Mouse (Mus musculus) lung, adult 2 months (tissue): Measurements from ENCODE around the gene Cpt1c.

ENCODE experiments used
- CTCF ChIP-seq: fragments of 200-500 bp; IDR thresholded peaks from 2 replicates; pipeline ENCODE4 v1.5.1; 2011; ENCODE audit warnings: mild to moderate bottlenecking, low read length, control low read depth; ENCODE audit not compliant: insufficient read depth
- POLR2A ChIP-seq: fragments of 200-500 bp; IDR thresholded peaks from 2 replicates; pipeline ENCODE4 v1.6.1; 2011; ENCODE audit warnings: low read depth, mild to moderate bottlenecking, control low read depth, low read length, borderline replicate concordance; ENCODE audit errors: extremely low read depth

GRCm38 (mm10) chr7:44916191-44916590, 58.5 kb downstream of the Cpt1c start:
- TF ChIP-seq POLR2A: no peak
- no peak for TF ChIP-seq CTCF
